Mouse (Mus musculus) kidney, adult 2 months (tissue): ENCODE data around the gene H2-Oa.

Experiments
- CTCF ChIP-seq: fragments of 200-500 bp; conservative IDR thresholded peaks from 2 replicates; pipeline ENCODE4 v1.5.1; 2011; ENCODE audit warnings: low read depth, mild to moderate bottlenecking, control low read depth, low read length, moderate library complexity, mixed read lengths; ENCODE audit not compliant: insufficient read depth, insufficient read length
- POLR2A ChIP-seq: fragments of 200-500 bp; IDR thresholded peaks from one replicate; pipeline ENCODE4 v1.6.1; 2011; ENCODE audit warnings: low read depth, low read length, control low read depth

- TF ChIP-seq CTCF = no peak
- TF ChIP-seq POLR2A = no peak
Observed at GRCm38 (mm10) chr17:34141448-34141847, 49.3 kb downstream of the H2-Oa start.
